Mouse (Mus musculus) cerebral cortex, adult 2 months (tissue): Measurements from ENCODE around the gene Pou2f2.

Source experiments
- WGBS: fragments of 180-500 bp; shearing (Covaris S2); methylation state at CpG from one replicate; pipeline ENCODE4 v1.1.7; 2018; 5-methylcytosine and 5-hydroxymethylcytosine counted together

Gene Pou2f2

DNA sequence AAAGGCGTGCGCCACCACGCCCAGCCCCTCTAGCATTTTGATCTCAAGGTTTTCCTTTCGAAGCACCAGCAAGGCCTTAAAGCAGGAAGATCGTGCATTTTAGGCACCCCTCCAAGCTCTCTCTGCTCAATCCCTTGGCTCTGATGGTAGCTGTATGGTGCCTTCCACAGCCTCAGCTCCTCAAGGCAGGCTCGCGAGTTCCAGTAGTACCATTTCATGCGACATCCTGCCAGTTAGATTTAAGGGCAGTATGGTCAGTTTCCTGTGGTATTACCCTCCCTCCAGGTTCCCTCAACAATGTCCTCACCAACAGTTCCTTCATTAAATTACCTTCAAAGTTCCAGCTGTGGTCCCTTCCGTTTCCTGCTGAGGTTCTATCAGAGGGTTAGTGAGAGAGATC is 16.6 kb upstream of the Pou2f2 start:
- WGBS, result 79% methylated on average over 9 of the region's 9 CpGs

DNA sequence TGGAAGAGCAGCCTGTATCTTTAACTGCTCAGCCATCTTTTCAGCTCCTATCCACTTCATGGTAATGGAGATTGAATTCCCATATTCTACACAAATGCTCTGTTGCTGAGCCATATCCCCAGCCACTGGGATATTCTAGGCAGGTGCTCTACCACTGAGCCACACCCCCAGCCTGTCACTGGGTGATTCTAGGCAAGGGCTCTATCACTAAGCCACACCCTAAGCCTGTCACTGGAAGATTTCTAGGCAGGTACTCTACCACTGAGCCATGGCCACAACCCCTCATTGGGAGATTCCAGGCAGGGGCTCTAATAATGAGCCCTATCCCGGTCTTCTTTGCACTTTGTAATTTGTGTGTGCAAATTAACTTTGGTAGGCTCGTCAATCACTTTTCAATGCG is 15.6 kb upstream of the Pou2f2 start:
- WGBS, result 77% methylated on average over 3 of the region's 3 CpGs

DNA sequence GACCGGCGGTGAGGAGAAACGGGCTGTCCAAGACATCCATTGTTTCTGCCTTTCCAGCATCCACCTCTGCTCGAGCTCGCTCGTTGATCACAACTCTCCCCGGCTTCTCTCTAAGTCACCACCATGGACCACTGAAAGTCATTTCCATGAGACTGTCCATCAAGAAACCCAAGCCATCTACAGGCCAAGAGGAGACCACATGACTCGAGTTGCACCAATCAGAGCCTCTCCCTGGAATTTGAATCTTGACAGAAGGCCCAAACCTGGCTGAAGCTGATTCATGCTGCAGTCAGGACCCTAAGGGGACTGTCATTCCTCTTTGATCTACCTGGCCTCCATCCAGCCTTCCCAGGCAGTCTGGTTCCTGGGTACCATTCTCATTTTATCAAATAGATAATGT is 12.6 kb upstream of the Pou2f2 start:
- 78% methylated on average over 8 of the region's 8 CpGs for WGBS

DNA sequence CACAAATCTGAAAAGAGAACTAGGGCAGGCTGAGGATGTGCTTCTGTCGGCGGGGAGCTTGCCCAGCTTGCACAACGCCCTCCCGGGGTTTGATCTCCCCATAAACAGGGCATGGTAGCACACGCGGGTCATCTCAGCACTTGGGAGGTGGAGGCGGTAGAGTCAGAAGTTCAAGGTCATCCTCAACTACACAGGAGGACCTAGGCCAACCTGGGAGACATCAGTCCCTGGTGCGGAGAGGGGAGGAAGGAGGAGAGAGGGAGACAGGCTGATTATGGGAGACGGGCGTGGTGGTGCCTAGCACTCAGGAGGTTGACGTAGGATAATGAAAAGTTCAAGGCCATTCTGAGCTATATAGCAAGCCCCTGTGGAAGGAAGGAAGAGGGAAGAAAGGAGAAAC is 11.3 kb upstream of the Pou2f2 start:
- 87% methylated on average over 11 of the region's 11 CpGs for WGBS

DNA sequence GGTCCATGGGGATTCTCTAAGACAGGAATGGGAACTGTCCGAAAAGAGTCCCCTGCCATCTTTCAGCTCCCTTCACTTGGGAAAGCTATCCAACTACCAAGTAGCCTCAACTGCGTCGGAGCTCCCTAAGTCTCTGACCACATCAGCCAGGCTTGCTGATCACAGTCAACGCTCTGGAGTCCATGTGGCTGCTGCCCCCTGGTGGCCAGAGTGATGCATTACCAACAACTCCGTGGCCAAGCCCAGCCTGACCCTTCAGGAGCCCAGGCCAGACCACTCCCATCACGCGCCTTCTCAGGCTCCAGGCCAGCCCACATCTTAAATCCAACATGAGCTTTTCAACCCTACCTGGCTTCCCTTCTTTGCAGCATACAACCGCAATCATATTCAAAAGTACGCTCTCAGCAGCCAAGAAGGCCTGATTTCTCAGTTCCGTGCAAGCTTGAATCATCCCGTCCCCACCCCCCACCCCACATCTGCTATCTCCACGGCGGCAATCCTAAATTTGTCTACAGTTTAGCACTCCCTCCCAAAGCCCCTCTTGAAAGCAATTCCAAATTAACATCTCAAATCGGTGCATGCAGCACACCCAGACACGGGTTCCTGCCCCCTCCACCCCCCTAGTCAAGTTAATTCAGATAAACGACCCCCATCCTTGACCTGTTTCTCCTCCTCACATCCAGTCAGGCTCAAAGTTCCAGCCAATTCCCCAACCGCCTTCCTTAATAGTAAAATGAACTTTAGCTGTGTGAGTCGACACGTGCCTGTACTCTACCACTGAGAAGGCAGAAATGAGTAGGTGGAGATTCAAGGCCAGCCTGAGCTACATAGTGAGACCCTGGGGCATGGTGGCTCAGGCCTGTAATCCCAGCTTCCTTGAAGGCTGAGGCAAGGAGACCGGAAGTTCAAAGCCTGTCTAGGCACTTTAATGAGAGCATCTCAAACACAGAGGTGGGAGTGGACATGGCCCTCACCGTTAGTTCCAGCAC is 8.4 kb upstream of the Pou2f2 start:
- 23% methylated on average over 21 of the region's 21 CpGs for WGBS

DNA sequence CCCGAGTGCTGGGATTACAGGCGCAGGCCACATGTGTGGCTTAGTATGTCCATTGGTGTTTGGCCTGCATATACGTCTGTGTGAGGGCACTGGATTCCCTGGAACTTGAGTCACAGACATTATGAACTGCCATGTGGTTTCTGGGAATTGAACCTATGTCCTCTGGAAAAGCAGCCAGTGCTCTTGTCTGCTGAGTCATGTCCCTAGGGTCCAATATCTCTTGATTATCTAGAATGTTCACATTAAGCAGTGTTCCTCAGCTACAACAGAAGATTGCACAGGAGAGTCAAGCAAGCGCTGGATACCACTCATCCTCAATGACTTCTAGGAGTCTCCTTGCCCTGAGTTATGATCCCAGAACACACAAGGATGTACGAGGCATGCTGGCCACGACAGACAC is 4.6 kb upstream of the Pou2f2 start:
- 89% methylated on average over 6 of the region's 6 CpGs for WGBS

DNA sequence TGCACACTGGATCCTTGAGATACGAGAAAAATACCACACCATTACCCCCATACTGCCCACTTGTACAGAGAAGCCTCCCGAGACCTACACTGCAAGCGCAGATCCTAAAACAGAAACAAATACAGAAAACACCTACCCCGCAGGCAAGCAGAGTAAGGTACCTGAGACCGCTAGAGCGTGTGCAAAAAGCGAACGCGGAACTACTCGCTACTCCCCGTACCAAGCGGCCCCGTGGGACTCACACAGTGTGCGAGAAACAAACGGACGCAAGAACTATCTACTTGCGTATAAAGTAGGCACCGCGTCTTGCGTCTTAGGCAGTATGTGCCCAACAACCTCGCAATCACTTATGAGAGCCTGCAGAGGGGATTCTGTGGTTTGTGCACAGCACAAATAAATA is 2.3 kb upstream of the Pou2f2 start:
- 12% methylated on average over 21 of the region's 21 CpGs for WGBS

DNA sequence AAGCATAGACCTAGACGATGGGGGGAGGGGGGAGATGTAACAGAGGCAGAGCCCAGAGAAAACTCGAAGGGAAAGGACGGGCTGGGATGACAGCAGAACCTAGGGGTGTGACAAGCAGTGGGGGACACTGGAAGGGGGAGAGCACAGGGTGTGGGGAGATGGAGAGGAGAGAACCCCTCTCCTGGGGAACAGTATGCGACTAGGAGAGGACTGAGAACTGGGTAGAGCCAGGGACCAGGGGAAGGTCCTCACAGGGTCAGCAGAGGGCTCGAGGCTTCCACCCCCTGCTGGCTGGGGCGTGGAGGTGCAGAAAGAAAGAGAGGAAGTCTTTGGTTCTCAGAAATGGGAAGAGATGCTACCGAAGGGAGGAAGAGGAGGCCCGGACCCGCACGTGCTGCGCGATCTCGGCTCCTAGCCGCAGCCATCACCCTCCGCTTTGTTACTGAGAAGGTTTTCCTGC is 1.8 kb upstream of the Pou2f2 start:
- WGBS, result 5% methylated on average over 15 of the region's 15 CpGs

DNA sequence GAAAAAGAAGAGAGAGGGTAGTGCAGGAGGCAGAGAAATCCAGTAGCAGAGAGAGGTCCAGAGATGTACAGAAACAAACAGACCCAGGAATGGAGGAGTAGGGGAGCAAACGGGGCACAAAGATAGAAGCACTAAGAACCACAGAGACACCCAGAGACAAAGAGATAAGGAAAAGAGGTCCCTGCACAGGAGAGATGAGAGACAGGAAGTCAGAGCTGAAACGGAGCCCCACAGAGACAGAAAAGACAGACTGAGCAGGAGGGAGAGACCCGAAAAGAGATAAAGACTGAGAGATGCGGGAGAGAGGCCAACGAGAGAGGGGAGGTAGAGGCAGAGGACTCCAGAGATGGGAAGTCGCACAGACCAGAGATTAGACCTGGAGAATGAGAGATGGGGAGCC is 986 bp upstream of the Pou2f2 start:
- WGBS, result 21% methylated on average over 6 of the region's 6 CpGs

DNA sequence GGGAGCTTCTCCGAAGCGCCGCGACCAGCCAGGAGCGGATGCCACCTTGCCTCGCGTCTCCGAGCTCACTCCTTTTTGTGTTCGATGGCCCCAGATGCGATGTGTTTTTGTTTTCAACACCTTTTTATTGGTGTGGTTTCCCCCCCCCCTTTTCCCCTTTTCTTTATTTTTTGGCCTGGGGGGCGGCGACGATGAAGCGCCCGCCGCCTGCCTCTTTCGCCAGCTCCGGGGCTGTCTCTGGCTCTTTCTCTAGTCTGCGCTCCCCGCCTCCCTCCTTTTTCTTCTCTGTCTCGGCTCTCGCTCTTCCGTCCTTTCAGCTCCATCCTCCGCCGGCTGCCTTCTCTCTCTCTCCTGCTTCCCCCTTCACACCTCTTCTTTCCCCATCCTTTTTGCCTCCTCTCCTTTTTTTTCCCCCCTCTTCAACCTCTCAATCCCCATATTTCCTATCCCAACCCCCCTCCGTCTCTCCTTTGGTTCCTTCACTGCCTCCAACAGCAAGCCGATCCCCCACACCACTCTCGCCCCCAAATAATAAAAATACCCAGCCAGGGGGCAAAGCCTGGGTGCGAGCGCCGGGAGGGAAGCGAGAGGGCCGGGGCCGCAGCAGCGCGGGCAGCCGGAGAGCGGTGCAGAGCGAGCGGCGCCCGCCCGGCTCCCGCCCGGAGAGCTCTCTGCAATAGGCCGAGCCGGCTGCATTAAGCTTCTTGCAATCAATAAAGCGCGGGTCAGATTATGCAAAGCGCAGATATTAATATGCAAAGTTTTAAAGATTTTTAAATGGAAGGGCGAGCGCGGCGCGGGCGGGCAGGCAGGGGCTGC is 530 bp downstream of the Pou2f2 start:
- under 1% methylated on average over 56 of the region's 56 CpGs for WGBS

DNA sequence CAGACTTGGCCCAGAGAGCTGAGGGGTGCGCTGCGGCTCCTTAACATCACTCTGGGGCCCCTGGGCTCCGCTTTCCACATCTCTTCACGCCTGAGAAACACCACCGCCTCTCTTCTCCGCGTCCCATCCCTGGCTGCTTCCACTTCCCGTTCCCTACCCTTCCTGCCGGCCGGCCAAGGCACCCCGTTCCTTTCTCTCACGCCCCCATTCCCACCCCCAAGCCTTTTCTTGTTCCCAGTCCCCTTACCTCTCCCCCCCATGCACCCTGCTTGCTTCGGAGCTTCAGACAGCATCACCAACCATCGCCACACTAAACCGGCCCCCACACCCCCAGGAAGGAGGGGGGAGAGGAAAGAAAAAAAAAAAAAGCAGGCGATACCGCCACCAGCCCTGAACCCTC is 1.2 kb downstream of the Pou2f2 start:
- WGBS, result 6% methylated on average over 17 of the region's 17 CpGs

DNA sequence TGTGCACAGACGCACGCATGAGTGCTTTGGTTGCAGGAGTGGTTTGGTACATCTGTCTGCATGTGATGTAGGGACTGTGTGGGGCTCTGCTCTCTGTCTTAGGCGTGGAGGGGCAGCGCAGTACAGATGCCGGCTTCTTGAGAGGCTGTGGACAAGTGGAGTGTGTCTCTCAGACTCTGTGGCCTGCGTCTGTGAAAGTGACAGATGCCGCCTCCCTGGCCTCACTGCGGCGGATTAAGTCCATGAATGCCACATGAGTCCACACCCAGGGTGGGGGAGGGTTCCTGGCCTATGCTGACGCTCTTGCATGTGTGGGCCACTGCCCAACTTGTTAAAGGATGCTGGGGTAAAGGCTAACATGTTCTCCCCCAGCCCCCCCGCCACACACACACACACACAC is 5.2 kb downstream of the Pou2f2 start:
- WGBS, result 61% methylated on average over 11 of the region's 11 CpGs

DNA sequence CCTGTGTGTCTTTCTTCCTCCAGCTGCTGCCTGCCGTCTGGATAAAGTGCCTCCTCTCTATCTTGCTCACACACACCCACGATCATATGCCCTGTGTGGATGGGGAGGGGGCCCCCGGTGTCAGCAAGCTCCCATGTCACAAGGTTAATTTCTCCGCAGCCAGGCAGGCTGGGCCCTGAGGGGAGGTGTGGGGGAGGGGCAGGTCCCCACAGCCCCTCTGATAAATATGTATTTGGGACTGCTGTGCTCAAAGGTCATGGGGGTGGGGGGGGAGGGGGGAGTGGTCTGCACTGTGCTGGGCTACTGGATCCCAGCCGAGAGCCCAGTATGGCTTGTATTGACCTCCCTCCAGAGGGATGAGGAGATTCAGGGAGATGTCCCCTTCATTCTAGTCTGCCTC is 6.9 kb downstream of the Pou2f2 start:
- WGBS, result 52% methylated on average over 5 of the region's 5 CpGs

DNA sequence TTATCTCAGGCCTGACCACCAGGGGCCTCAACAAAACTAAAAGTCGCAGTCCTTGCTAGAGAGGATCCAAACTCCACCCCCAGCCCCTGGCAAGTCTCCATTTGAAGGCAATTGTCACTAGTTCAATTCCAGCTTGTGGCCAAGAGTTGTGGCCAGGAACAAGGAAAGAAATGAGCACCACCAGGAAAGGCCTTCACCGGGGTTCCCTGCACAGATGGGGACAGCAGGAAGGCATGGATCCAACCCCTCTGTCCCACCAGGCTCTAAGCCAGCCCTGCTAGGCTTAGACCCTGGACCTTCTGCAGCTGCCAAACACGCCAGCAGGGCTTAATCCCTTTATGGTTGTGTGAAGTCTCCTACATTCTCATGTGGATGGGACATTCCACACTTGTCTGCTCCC is 8.9 kb downstream of the Pou2f2 start:
- WGBS, result 42% methylated on average over 3 of the region's 3 CpGs

DNA sequence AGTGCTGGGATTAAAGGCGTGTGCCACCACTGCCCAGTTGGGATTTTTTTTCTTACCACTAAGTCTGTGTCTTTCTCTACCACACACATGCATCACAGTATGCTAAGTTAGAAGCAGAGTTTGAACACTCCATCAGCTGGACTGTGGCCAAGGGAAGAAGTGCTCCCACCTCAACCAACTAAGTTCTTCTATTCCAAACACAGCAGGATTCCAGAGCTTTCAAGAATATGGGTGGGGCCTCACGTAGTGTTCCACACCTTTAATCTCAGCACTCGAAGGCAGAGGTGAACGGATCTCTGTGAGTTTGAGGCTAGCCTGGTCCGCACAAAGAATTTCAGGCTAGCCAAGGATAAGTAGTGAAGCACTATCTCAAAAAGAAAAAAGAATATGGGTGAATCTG is 13.4 kb downstream of the Pou2f2 start:
- WGBS, result 88% methylated on average over 5 of the region's 5 CpGs

DNA sequence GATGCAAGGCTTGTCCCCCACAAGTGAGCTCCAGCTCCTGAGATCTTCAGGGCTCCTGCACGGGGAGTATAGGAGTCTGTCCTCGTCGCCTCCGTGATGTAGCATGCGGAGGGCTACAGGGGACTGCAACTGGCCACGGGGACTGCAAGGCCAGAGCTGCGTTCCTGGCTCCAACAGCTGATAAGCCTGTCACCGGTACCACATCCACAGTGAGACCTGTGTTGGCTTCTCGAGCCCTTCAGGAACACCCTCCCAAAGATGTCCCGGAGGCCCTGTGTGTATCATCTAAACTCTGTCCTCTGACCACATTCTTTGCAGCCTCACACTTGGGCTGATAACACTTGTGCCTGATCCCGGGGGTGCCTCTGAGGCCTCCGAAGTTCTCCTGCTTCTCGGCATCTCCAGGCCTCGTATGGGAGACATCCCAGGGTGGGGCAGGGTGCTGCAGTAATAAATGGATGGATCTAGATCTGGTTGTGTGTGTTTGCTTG is 23.3 kb downstream of the Pou2f2 start:
- WGBS, result 74% methylated on average over 14 of the region's 14 CpGs

DNA sequence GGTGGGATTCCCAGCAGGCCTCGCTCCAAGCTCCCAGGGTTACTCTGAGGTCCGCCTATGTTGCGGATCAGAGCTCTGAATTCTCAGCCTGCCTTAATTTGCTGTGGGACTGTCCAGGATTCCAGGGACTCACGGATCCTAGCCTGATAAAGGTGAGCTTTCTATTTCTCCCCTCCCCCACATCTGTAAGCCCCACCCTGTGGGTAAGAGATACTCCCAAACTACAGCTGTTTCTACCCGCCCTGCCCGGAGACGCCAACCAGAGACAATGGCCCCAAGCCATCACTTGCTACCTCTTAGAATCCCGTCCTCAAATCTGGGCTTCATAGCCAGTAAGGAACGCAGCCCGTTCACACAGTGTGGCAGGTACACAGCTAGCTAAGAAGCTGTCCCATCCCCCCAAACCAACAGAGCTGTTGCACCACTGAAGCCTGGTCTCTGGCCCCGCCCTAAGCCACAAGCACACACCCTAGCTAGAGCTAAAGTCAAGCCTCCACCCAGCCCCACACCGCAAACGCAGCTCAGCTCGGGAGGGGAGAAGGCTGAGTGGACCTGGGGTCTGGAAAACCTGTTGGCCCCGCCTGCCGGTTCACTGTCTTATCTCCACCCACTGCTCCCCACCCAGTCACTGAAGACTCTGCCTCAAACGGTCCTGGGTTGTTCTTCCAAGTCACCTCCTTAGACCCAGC is 23.9 kb downstream of the Pou2f2 start:
- 67% methylated on average over 17 of the region's 17 CpGs for WGBS

DNA sequence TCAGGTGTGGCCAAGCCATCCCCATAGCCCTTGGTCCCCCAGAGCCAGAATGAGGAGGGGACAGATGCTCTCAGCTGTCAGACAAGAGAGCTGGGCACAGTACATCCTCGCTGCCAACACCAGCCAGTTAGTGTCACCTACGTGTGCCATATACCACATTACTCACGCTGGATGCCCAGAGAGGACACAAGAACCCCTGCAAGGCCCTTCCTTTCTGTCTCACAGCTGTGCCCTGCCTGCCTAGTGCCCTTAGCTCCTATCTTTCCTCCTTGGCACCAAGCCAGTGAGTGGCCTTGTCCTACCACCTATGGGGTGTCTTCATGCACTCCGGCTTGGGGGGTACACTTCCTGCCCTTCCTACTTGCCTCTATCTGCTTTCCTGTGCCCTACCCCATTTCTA is 24.9 kb downstream of the Pou2f2 start:
- 77% methylated on average over 4 of the region's 4 CpGs for WGBS

DNA sequence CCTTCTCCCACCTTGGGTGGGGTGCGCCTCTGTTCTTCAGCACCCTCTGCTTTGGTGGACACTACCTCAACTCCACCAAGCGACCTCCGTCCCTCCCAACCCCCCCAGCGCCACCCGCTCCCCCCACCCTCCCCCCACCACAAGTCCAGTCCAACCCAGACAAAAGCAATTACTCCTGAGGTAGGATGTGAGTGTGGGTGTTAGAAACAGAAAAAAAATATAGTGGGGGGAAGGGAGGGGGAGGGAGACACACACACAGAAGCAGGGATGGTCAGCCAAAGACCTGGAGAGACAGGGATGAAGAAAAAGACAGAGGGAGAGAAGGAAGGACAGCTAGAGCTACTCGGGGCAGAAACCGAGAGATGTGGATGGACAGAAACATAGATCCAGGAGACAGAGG is 25.7 kb downstream of the Pou2f2 start:
- WGBS, result 61% methylated on average over 7 of the region's 7 CpGs

DNA sequence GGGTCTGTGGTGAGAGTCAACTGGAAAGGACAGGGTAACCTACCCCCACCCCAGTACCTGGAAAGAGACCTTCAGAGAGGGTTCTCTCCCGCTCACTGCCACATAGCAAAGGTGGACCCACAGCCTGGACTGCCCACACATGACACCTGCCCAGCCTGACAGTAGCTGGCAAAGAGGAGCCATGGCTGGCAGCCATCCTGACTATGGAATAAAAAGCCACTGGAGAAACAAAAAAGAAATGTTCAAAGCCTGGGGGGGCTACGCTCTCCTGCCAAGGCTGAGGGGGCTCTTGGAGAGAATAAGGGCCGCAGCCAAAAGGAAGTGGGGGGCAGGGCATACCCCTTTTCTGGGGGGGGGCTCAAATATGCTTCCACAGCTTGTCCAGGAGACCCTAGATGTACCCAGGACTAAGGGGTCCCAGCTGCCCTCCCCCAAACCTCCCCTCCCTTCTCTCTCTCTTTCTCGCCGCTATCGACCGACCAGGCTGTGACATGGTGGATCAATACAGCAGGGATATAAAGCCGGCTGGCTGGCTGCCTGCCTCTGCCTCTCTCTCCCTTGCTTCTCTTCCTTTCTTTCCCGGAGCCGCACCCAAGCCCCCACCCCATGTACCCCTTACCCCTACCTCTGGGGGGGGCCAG is 27.5 kb downstream of the Pou2f2 start:
- 25% methylated on average over 10 of the region's 10 CpGs for WGBS

DNA sequence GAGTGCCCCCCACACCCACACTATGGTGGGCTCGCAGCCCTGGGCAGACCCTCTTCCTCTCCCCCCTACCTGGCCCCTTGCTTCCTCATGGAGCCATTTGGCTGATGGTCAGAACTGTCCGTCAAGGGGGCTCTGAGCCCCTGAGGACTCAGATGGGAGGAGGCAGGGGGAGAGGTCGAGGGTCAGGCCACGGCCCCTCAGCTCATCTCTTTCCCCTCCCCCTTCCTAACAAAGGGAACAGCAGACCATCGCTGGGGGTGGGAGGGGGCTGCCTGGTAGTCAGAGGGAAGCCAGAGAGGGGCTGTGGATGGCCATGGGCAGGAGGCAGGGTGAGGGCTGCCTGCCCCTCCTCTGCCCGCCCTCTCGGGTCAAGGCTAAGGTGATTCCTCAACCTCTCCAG is 28.5 kb downstream of the Pou2f2 start:
- 13% methylated on average over 7 of the region's 7 CpGs for WGBS
